Mouse (Mus musculus): ENCODE measurements at regions not wholly inside any gene's neighbourhood (a gene's known extent, or its start where the extent isn't known, plus 50 kb on each side); places are given as distances from the start of the nearest gene placed in this dataset.

- TF ChIP-seq POLR2A (IDR thresholded peaks at IDR 0.05; ENCODE audit: insufficient read depth, low read length): no peak
- no peak for TF ChIP-seq CTCF (IDR thresholded peaks at IDR 0.05; ENCODE audit: low read depth, low read length)
Measured at GRCm38 (mm10) chr10:38072394-38072793, 749.2 kb downstream of the Rfpl4b start.

All from ES-Bruce4 (cell line).